Mouse (Mus musculus): Measurements from ENCODE around the gene Fam19a1. TPM values are rescaled to one million over a fixed set of nuclear protein-coding genes. Genes with fewer than 3 reads are reported as not detected.

The Fam19a1 gene
- polyA plus RNA-seq, 1 experiment from 2014 or later, result 37.3 TPM

GRCm38 (mm10) chr6:96376773-96377172 lies 263.8 kb downstream of the Fam19a1 start:
- Histone ChIP-seq H3K27ac (replicated peaks) (no peak overlapping the region), H3K4me2 (no peak overlapping the region), H3K27me3 (replicated peaks) (no peaks in the 10 kb centered on the region), H3K4me1 (no peaks in the 10 kb centered on the region), H3K36me3 (no peaks in the 10 kb centered on the region), H3K9ac (replicated peaks) (no peak overlapping the region), H3K9me3 (replicated peaks) (no peaks in the 10 kb centered on the region), H3K4me3 (replicated peaks) (no peak overlapping the region)
- 64% methylated on average over 3 of the region's 3 CpGs for whole genome bisulfite sequencing
- no peak for ATAC-seq (ENCODE audit: low FRiP score)

DNA sequence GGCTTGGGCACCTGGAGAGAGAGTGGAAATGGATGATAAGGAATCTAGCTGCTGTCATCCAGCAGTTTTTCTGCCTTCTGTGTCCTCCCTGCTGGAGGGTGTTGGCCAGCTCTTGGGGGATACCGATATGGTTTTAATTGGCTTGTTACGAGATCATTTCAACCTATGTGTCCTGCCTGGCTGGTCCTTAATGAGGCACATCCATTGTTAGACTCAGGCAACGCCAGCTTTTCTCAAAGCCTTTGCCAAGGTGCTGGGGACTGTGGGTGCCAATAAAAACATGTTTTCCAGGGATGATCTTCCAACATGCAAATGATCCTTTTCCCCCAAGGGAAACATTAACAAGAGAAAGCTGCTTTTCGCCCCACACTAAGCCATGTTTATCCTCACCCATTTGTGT lies 266.3 kb downstream of the Fam19a1 start:
- Histone ChIP-seq H3K9ac (replicated peaks) (no peak overlapping the region), H3K27ac (replicated peaks) (no peak overlapping the region), H3K4me3 (replicated peaks) (no peak overlapping the region), H3K27me3 (replicated peaks) (no peaks in the 10 kb centered on the region), H3K36me3 (no peaks in the 10 kb centered on the region), H3K4me1 (no peaks in the 10 kb centered on the region), H3K9me3 (replicated peaks) (no peaks in the 10 kb centered on the region), H3K4me2 (no peak overlapping the region)
- no peak for ATAC-seq (ENCODE audit: low FRiP score)
- WGBS, result 34% methylated on average over 4 of the region's 4 CpGs

DNA sequence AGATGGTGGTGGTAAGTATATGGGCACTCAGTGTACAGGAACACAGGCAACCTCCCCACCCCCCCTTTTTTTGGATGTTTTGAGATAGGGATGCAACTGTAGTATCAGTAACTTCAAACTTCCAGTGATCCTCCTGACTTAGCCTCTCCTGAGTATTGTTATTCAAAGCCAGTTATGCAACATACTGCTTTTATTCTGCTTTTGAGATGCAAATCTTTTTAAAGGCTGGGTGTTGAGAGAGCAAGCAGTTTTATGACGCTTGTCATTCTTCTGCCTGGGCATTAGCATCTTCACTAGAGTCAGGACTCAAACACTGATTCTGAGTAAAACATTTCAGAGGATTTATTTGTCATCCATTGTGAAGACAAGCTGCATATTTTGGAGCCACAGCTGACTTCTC lies 271.5 kb downstream of the Fam19a1 start:
- H3K36me3 ChIP-seq, result no peaks in the 10 kb centered on the region
- H3K9ac ChIP-seq (replicated peaks), result no peak overlapping the region
- 56% methylated on average over 1 of the region's 1 CpGs for WGBS
- H3K4me3 ChIP-seq (replicated peaks), result no peak overlapping the region
- no peaks in the 10 kb centered on the region for H3K27me3 ChIP-seq (replicated peaks)
- H3K27ac ChIP-seq (replicated peaks), result no peak overlapping the region
- no peaks in the 10 kb centered on the region for H3K4me1 ChIP-seq
- no peak overlapping the region for H3K4me2 ChIP-seq
- ATAC-seq (ENCODE audit: low FRiP score), result no peak
- no peaks in the 10 kb centered on the region for H3K9me3 ChIP-seq (replicated peaks)

- H3K4me3 ChIP-seq (replicated peaks), result no peak overlapping the region
- H3K27ac ChIP-seq (replicated peaks), result no peak overlapping the region
Measured at GRCm38 (mm10) chr6:96418866-96419265, 305.9 kb downstream of the Fam19a1 start.

GRCm38 (mm10) chr6:96419704-96420382 lies 306.9 kb downstream of the Fam19a1 start:
- no peak overlapping the region for H3K4me2 ChIP-seq
- H3K36me3 ChIP-seq, result no peaks in the 10 kb centered on the region
- no peak overlapping the region for H3K9ac ChIP-seq (replicated peaks)
- H3K4me3 ChIP-seq (replicated peaks), result no peak overlapping the region
- no peaks in the 10 kb centered on the region for H3K9me3 ChIP-seq (replicated peaks)
- ATAC-seq (ENCODE audit: low FRiP score), result no peak
- WGBS, result 47% methylated on average over 5 of the region's 5 CpGs
- H3K27me3 ChIP-seq (replicated peaks), result no peaks in the 10 kb centered on the region
- H3K27ac ChIP-seq (replicated peaks), result no peak overlapping the region
- no peaks in the 10 kb centered on the region for H3K4me1 ChIP-seq

More at GRCm38 (mm10) chr6:96418866-96419265, 305.9 kb downstream of the Fam19a1 start:
- Histone ChIP-seq H3K9ac (replicated peaks) (no peak overlapping the region), H3K27me3 (replicated peaks) (no peaks in the 10 kb centered on the region), H3K4me1 (no peaks in the 10 kb centered on the region), H3K9me3 (replicated peaks) (no peaks in the 10 kb centered on the region), H3K36me3 (no peaks in the 10 kb centered on the region), H3K4me2 (no peak overlapping the region)
- ATAC-seq (ENCODE audit: low FRiP score), result no peak
- 49% methylated on average over 4 of the region's 4 CpGs for WGBS

GRCm38 (mm10) chr6:96420515-96420914 lies 307.6 kb downstream of the Fam19a1 start:
- no peaks in the 10 kb centered on the region for H3K27me3 ChIP-seq (replicated peaks)
- H3K9me3 ChIP-seq (replicated peaks), result no peaks in the 10 kb centered on the region
- no peak overlapping the region for H3K27ac ChIP-seq (replicated peaks)
- no peaks in the 10 kb centered on the region for H3K4me1 ChIP-seq
- no peak overlapping the region for H3K9ac ChIP-seq (replicated peaks)
- no peak overlapping the region for H3K4me2 ChIP-seq
- 15% methylated on average over 2 of the region's 2 CpGs for WGBS
- H3K36me3 ChIP-seq, result no peaks in the 10 kb centered on the region
- no peak overlapping the region for H3K4me3 ChIP-seq (replicated peaks)
- ATAC-seq (ENCODE audit: low FRiP score), result no peak

DNA sequence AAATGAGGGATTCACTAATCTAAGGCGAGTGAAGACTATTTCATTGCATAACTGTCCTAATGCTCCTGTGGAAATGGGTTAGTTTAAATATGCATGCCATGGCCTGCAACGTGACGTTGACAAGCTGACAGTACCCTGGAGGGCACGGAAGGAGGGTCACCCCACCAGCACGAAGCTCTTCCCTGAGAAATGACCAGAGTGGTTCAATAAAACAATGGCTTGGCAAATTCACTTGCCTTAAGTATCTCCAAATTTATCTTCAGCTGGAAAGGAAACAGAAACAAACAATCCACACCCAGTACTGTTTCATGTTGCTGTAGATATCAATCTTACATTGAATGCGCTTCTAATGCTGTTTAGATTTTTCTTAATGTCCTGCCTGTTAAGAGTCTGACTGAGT lies 316.4 kb downstream of the Fam19a1 start:
- Histone ChIP-seq H3K27ac (replicated peaks) (no peak overlapping the region), H3K27me3 (replicated peaks) (no peaks in the 10 kb centered on the region), H3K4me3 (replicated peaks) (no peak overlapping the region), H3K36me3 (no peaks in the 10 kb centered on the region), H3K9me3 (replicated peaks) (no peaks in the 10 kb centered on the region), H3K4me2 (no peak overlapping the region), H3K9ac (replicated peaks) (no peak overlapping the region), H3K4me1 (no peaks in the 10 kb centered on the region)
- 60% methylated on average over 6 of the region's 6 CpGs for WGBS
- no peak for ATAC-seq (ENCODE audit: low FRiP score)

- Histone ChIP-seq H3K36me3 (no peaks in the 10 kb centered on the region), H3K27me3 (replicated peaks) (no peaks in the 10 kb centered on the region)
- 84% methylated on average over 3 of the region's 3 CpGs for WGBS
Measured at GRCm38 (mm10) chr6:96432397-96432796, 319.4 kb downstream of the Fam19a1 start.

DNA sequence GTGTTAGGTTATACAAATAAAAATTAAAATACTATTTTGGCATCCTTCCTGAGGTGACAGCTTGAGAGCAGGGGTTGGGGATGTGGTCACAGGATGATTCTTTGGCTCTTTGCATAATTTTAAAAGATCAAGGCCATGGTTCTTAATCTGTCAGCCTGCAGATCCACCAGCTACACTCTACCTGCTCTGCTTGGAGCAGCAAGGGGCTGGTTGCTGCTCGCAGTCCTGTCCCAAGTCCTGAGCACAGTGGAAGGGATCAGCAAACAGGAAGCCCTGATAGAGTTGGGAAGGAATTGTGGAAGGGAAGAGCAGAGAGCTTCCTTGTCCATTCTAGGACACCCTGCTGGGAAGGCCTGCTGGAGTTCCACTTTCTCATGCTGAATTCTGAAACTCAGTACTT lies 320.9 kb downstream of the Fam19a1 start:
- no peaks in the 10 kb centered on the region for H3K9me3 ChIP-seq (replicated peaks)
- no peak overlapping the region for H3K4me3 ChIP-seq (replicated peaks)
- WGBS, result 79% methylated on average over 1 of the region's 1 CpGs
- no peaks in the 10 kb centered on the region for H3K36me3 ChIP-seq
- H3K9ac ChIP-seq (replicated peaks), result no peak overlapping the region
- no peak for ATAC-seq (ENCODE audit: low FRiP score)
- no peaks in the 10 kb centered on the region for H3K4me1 ChIP-seq
- H3K4me2 ChIP-seq, result no peak overlapping the region
- H3K27ac ChIP-seq (replicated peaks), result no peak overlapping the region
- H3K27me3 ChIP-seq (replicated peaks), result no peaks in the 10 kb centered on the region

More at GRCm38 (mm10) chr6:96432397-96432796, 319.4 kb downstream of the Fam19a1 start:
- Histone ChIP-seq H3K9me3 (replicated peaks) (no peaks in the 10 kb centered on the region), H3K4me2 (no peak overlapping the region), H3K9ac (replicated peaks) (no peak overlapping the region), H3K4me3 (replicated peaks) (no peak overlapping the region), H3K27ac (replicated peaks) (no peak overlapping the region), H3K4me1 (no peaks in the 10 kb centered on the region)
- no peak for ATAC-seq (ENCODE audit: low FRiP score)

GRCm38 (mm10) chr6:96435545-96435944 lies 322.6 kb downstream of the Fam19a1 start:
- Histone ChIP-seq H3K9me3 (replicated peaks) (no peaks in the 10 kb centered on the region), H3K27ac (replicated peaks) (no peak overlapping the region), H3K36me3 (no peaks in the 10 kb centered on the region), H3K4me2 (no peak overlapping the region), H3K9ac (replicated peaks) (no peak overlapping the region), H3K27me3 (replicated peaks) (no peaks in the 10 kb centered on the region), H3K4me3 (replicated peaks) (no peak overlapping the region), H3K4me1 (no peaks in the 10 kb centered on the region)
- ATAC-seq (ENCODE audit: low FRiP score), result no peak
- WGBS, result 56% methylated on average over 2 of the region's 2 CpGs

DNA sequence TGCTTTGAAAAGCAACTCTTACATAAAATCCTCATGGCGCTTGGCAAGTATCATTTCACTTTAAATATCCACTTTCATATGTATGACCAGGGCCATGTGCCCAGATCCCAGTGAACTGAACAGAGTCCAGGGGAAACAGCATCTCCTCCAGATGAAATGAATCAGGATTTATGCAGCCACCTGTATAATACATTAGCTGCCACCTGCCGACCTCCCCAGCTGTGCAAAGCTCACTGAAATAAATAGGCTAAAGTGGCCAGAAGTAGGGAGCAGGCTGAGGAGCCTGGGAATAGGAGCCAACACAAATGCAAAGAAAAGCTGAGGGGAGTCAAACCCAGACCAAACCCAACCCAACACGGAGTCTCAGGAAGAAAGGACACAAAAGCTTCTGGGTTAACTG lies 324.9 kb downstream of the Fam19a1 start:
- WGBS, result 55% methylated on average over 3 of the region's 3 CpGs
- Histone ChIP-seq H3K36me3 (no peaks in the 10 kb centered on the region), H3K27ac (replicated peaks) (no peak overlapping the region), H3K4me2 (no peak overlapping the region), H3K4me3 (replicated peaks) (no peak overlapping the region), H3K27me3 (replicated peaks) (no peaks in the 10 kb centered on the region), H3K9ac (replicated peaks) (no peak overlapping the region), H3K9me3 (replicated peaks) (no peaks in the 10 kb centered on the region), H3K4me1 (no peaks in the 10 kb centered on the region)
- no peak for ATAC-seq (ENCODE audit: low FRiP score)

GRCm38 (mm10) chr6:96439419-96439818 lies 326.5 kb downstream of the Fam19a1 start:
- Histone ChIP-seq H3K36me3 (no peaks in the 10 kb centered on the region), H3K27me3 (replicated peaks) (no peaks in the 10 kb centered on the region), H3K9me3 (replicated peaks) (no peaks in the 10 kb centered on the region), H3K9ac (replicated peaks) (no peak overlapping the region), H3K4me1 (no peaks in the 10 kb centered on the region), H3K4me3 (replicated peaks) (no peak overlapping the region), H3K27ac (replicated peaks) (no peak overlapping the region), H3K4me2 (no peak overlapping the region)
- 46% methylated on average over 2 of the region's 2 CpGs for WGBS
- no peak for ATAC-seq (ENCODE audit: low FRiP score)
